Mouse (Mus musculus) hindbrain, embryonic 10.5 days (tissue): ENCODE measurements around the gene Tpd52l2. TPM values are rescaled to one million over a fixed set of nuclear protein-coding genes. Genes with fewer than 3 reads are reported as not detected.

Source experiments
- DNase-seq: peaks from one replicate; pipeline ENCODE4 v3.0.0-alpha.2; 2017; ENCODE audit warnings: low spot score
- H3K27ac ChIP-seq: fragments of 300-500 bp; sonication (generic); 2 replicates; pipeline ENCODE4 v1.5.1; 2016; ENCODE audit warnings: mild to moderate bottlenecking, moderate library complexity
- H3K27me3 ChIP-seq: fragments of 300-500 bp; sonication (generic); 2 replicates; pipeline ENCODE4 v1.6.1; 2016; ENCODE audit warnings: mild to moderate bottlenecking; ENCODE audit not compliant: poor library complexity, insufficient read depth, severe bottlenecking
- H3K36me3 ChIP-seq: fragments of 300-500 bp; sonication (generic); 2 replicates; pipeline ENCODE4 v1.6.1; 2016; ENCODE audit warnings: mild to moderate bottlenecking, moderate library complexity
- H3K4me1 ChIP-seq: fragments of 300-500 bp; sonication (generic); replicated peaks from 2 replicates; pipeline ENCODE4 v1.6.1; 2016; ENCODE audit warnings: mild to moderate bottlenecking
- H3K4me3 ChIP-seq: fragments of 300-500 bp; sonication (generic); 2 replicates; pipeline ENCODE4 v1.5.1; 2016; ENCODE audit warnings: mild to moderate bottlenecking, moderate library complexity
- H3K9me3 ChIP-seq: fragments of 300-500 bp; sonication (generic); 2 replicates; pipeline ENCODE4 v1.6.1; 2016; ENCODE audit warnings: mild to moderate bottlenecking, moderate library complexity
- WGBS: fragments of 180-500 bp; shearing (Covaris S2); methylation state at CpG from one replicate; pipeline ENCODE4 v1.1.7; 2016; 5-methylcytosine and 5-hydroxymethylcytosine counted together
- polyA plus RNA-seq: library from polyadenylated mRNA; unstranded; fragments of >200 nt; fragmentation: Nextera tagmentation; extraction: Ambion mirVana; gene quantifications from 2 replicates; pipeline ENCODE4 v1.2.1, GENCODE M21; 2016

The Tpd52l2 gene
- 161 and 169 TPM in 2 replicates for polyA plus RNA-seq

- WGBS: under 1% methylated on average over 46 of the region's 46 CpGs
- peak; percentile 94 for DNase-seq
- H3K27me3 ChIP-seq: no peaks in the 10 kb centered on the region
These were observed at the start of gene Tpd52l2 for GRCm38 (mm10) chr2:181496831-181497547. Tpd52l2 (plus strand) TSS chr2:181497142.

GRCm38 (mm10) chr2:181452181-181452580 is 44.8 kb upstream of the Tpd52l2 start:
- H3K36me3 ChIP-seq: peaks cover 3% of the 10 kb centered on the region; the same call in 1 of the 2 replicates
- H3K27ac ChIP-seq: no peak overlapping the region
- no peaks in the 10 kb centered on the region for H3K9me3 ChIP-seq
- peaks cover 3% of the 10 kb centered on the region for H3K27me3 ChIP-seq
- H3K4me1 ChIP-seq: 0 out of 2 replicates have a peak, but pooled peaks cover 5% of the 10 kb centered on the region
- H3K4me3 ChIP-seq: no peak overlapping the region
- 81% methylated on average over 4 of the region's 4 CpGs for WGBS
- DNase-seq: no peak

More at GRCm38 (mm10) chr2:181496831-181497547, at the start of gene Tpd52l2:
- peaks cover 19% of the 10 kb centered on the region for H3K4me1 ChIP-seq
- H3K9me3 ChIP-seq: no peaks in the 10 kb centered on the region
- peak within 1 kb of the TSS; percentile 96 for H3K4me3 ChIP-seq
- H3K36me3 ChIP-seq: peaks cover 29% of the 10 kb centered on the region
- peak within 1 kb of the TSS; percentile 93 for H3K27ac ChIP-seq

DNA sequence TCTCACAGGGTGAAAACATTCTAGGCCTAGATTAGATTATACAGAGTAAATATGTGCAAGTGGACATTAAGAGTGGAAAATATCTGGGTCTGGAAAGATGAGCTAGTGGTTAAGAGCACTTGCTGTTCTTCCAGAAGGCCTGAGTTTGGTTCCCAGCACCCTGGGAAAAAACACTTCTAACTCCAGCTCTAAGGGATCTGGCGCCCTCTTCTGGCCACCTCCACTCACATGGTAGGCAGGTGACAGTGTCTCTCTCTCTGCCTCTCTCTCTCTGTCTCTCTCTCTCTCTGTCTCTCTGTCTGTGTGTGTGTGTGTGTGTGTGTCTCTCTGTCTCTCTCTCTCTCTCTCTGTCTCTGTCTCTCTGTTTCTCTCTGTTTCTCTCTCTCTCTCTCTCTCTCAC is 43.7 kb upstream of the Tpd52l2 start:
- H3K4me1 ChIP-seq: peaks cover 13% of the 10 kb centered on the region; the same call in 1 of the 2 replicates
- no peak overlapping the region for H3K27ac ChIP-seq
- DNase-seq: no peak
- H3K36me3 ChIP-seq: peaks cover 3% of the 10 kb centered on the region; the same call in 1 of the 2 replicates
- WGBS: 45% methylated on average over 1 of the region's 1 CpGs
- H3K27me3 ChIP-seq: peaks cover 7% of the 10 kb centered on the region
- H3K9me3 ChIP-seq: no peaks in the 10 kb centered on the region
- no peak overlapping the region for H3K4me3 ChIP-seq

GRCm38 (mm10) chr2:181455899-181456298 is 41.0 kb upstream of the Tpd52l2 start:
- H3K4me1 ChIP-seq: peaks cover 32% of the 10 kb centered on the region
- no peak overlapping the region for H3K4me3 ChIP-seq
- H3K27ac ChIP-seq: no peak overlapping the region
- no peak for DNase-seq
- H3K9me3 ChIP-seq: no peaks in the 10 kb centered on the region
- H3K27me3 ChIP-seq: peaks cover 7% of the 10 kb centered on the region
- 79% methylated on average over 2 of the region's 2 CpGs for WGBS
- H3K36me3 ChIP-seq: peaks cover 3% of the 10 kb centered on the region; the same call in 1 of the 2 replicates

- Histone ChIP-seq H3K27me3 (peaks cover 7% of the 10 kb centered on the region), H3K36me3 (peaks cover 3% of the 10 kb centered on the region; the same call in 1 of the 2 replicates), H3K9me3 (no peaks in the 10 kb centered on the region), H3K27ac (peak overlapping the region; percentile 94; the same call in 1 of the 2 replicates), H3K4me1 (peaks cover 40% of the 10 kb centered on the region), H3K4me3 (peak overlapping the region; percentile 94)
- WGBS: 4% methylated on average over 15 of the region's 15 CpGs
- peak; percentile 12 for DNase-seq
These were observed 39.1 kb upstream of the Tpd52l2 start for GRCm38 (mm10) chr2:181457831-181458230.

DNA sequence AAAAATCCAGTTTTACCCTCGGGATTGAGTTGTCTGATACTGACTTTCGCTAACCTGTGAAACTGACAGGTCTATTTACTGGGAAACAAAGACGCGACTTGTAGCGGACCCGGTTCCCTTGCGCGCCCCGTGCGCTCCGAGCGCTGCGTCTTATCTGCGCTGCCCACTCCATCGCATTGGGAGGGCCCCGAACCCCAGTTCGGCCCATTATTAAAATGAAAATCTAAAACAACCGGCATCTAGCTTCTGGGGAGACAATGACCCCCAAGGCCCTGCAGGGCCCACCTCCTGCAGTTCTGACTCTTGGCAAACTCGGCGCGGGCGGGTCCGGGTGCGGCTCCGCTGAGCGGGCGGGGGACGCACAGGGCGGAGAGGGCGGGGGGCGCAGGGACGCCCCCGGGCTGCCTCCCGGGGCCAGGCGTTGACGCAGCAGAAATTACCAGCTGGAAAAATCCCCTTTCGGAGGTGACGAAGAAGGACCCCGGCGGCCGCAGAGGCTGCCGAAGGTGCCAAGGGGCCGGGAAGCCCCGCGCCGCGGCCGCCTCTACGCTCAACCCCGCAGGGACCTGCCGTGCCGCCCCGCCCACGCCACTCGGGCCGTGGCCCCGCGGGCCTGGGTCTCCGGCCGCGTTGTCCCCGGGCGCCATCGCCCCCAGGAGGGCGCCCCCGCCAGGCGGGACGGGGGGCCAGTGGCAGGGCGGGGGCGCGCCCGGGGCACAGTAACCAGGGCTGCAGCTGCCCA is 38.4 kb upstream of the Tpd52l2 start:
- DNase-seq: peak; percentile 45
- WGBS: under 1% methylated on average over 71 of the region's 72 CpGs
- peak overlapping the region; percentile 94 for H3K27ac ChIP-seq

GRCm38 (mm10) chr2:181459153-181459672 is 37.7 kb upstream of the Tpd52l2 start, which contains the start of gene Zbtb46:
Zbtb46 (minus strand) TSS chr2:181459426.
- H3K27me3 ChIP-seq: peaks cover 10% of the 10 kb centered on the region
- peak within 1 kb of the TSS; percentile 94 for H3K4me3 ChIP-seq
- no peaks in the 10 kb centered on the region for H3K36me3 ChIP-seq
- peak within 1 kb of the TSS; percentile 94 for H3K27ac ChIP-seq
- peak; percentile 88 for DNase-seq
- peaks cover 48% of the 10 kb centered on the region for H3K4me1 ChIP-seq
- H3K9me3 ChIP-seq: no peaks in the 10 kb centered on the region
- 1% methylated on average over 82 of the region's 83 CpGs for WGBS

More for the DNA sequence above, 38.4 kb upstream of the Tpd52l2 start:
- H3K36me3 ChIP-seq: no peaks in the 10 kb centered on the region
- peaks cover 47% of the 10 kb centered on the region for H3K4me1 ChIP-seq
- H3K27me3 ChIP-seq: peaks cover 10% of the 10 kb centered on the region
- peak overlapping the region; percentile 94 for H3K4me3 ChIP-seq
- no peaks in the 10 kb centered on the region for H3K9me3 ChIP-seq

- Histone ChIP-seq H3K27ac (peak overlapping the region; percentile 94), H3K4me1 (peaks cover 48% of the 10 kb centered on the region), H3K27me3 (peaks cover 10% of the 10 kb centered on the region), H3K9me3 (no peaks in the 10 kb centered on the region), H3K36me3 (no peaks in the 10 kb centered on the region), H3K4me3 (peak overlapping the region; percentile 94)
- under 1% methylated on average over 71 of the region's 71 CpGs for WGBS
- DNase-seq: peak; percentile 76
These were observed 37.0 kb upstream of the Tpd52l2 start for GRCm38 (mm10) chr2:181459673-181460621.

- Histone ChIP-seq H3K27me3 (peaks cover 10% of the 10 kb centered on the region), H3K36me3 (no peaks in the 10 kb centered on the region), H3K27ac (no peak overlapping the region), H3K4me3 (no peak overlapping the region), H3K4me1 (peaks cover 48% of the 10 kb centered on the region), H3K9me3 (no peaks in the 10 kb centered on the region)
- 93% methylated on average over 1 of the region's 1 CpGs for WGBS
- no peak for DNase-seq
These were observed 35.3 kb upstream of the Tpd52l2 start for GRCm38 (mm10) chr2:181461536-181462100.

GRCm38 (mm10) chr2:181462604-181463003 is 34.3 kb upstream of the Tpd52l2 start:
- WGBS: 91% methylated on average over 1 of the region's 1 CpGs
- peak overlapping the region; percentile 21; the same call in 1 of the 2 replicates for H3K4me3 ChIP-seq
- H3K27ac ChIP-seq: 0 out of 2 replicates have a peak overlapping the region, but pooled peaks have one; percentile 37
- no peaks in the 10 kb centered on the region for H3K9me3 ChIP-seq
- no peaks in the 10 kb centered on the region for H3K36me3 ChIP-seq
- peaks cover 43% of the 10 kb centered on the region for H3K4me1 ChIP-seq
- DNase-seq: no peak
- peaks cover 3% of the 10 kb centered on the region; the same call in 1 of the 2 replicates for H3K27me3 ChIP-seq

GRCm38 (mm10) chr2:181463008-181463738 is 33.8 kb upstream of the Tpd52l2 start:
- 43% methylated on average over 7 of the region's 7 CpGs for WGBS
- peak; percentile 50 for DNase-seq
- Histone ChIP-seq H3K36me3 (no peaks in the 10 kb centered on the region), H3K9me3 (no peaks in the 10 kb centered on the region), H3K27me3 (0 out of 2 replicates have a peak, but pooled peaks cover 3% of the 10 kb centered on the region), H3K4me3 (peak overlapping the region; percentile 21; the same call in 1 of the 2 replicates), H3K27ac (peak overlapping the region; percentile 37; the same call in 1 of the 2 replicates), H3K4me1 (peaks cover 38% of the 10 kb centered on the region)
